Mouse (Mus musculus) forebrain, postnatal 0 days (tissue): Measurements from ENCODE around the gene Bmpr1b. TPM values are rescaled to one million over a fixed set of nuclear protein-coding genes. Genes with fewer than 3 reads are reported as not detected.

Source experiments
- ATAC-seq: fragments of 200-750 bp; cut with Nextera tagmentation; 2 replicates; pipeline ENCODE4 v1.8.0; 2017; ENCODE audit warnings: mild to moderate bottlenecking, moderate library complexity
- DNase-seq: peaks from one replicate; pipeline ENCODE4 v3.0.0-alpha.2; 2015
- H3K27ac ChIP-seq: fragments of 300-500 bp; sonication (generic); 2 replicates; pipeline ENCODE4 v1.5.1; 2014; ENCODE audit warnings: low read depth, mild to moderate bottlenecking, antibody characterized with exemption, low read length, moderate library complexity, mixed read lengths
- H3K27me3 ChIP-seq: fragments of 300-500 bp; sonication (generic); 2 replicates; pipeline ENCODE4 v1.6.1; 2014; ENCODE audit warnings: mild to moderate bottlenecking, low read length, mixed read lengths; ENCODE audit not compliant: insufficient read depth
- H3K36me3 ChIP-seq: fragments of 300-500 bp; sonication (generic); 2 replicates; pipeline ENCODE4 v1.6.1; 2014; ENCODE audit warnings: mild to moderate bottlenecking, moderate library complexity; ENCODE audit not compliant: insufficient read depth
- H3K4me1 ChIP-seq: fragments of 300-500 bp; sonication (generic); 2 replicates; pipeline ENCODE4 v1.6.1; 2014; ENCODE audit warnings: antibody characterized with exemption; ENCODE audit not compliant: insufficient read depth
- H3K4me2 ChIP-seq: fragments of 300-500 bp; sonication (generic); 2 replicates; pipeline ENCODE4 v1.6.1; 2014; ENCODE audit warnings: low read depth, mild to moderate bottlenecking, moderate library complexity
- H3K4me3 ChIP-seq: fragments of 300-500 bp; sonication (generic); 2 replicates; pipeline ENCODE4 v1.5.1; 2014; ENCODE audit warnings: low read depth, low read length, mixed read lengths
- H3K9ac ChIP-seq: fragments of 300-500 bp; sonication (generic); 2 replicates; pipeline ENCODE4 v1.6.1; 2014; ENCODE audit warnings: mild to moderate bottlenecking
- H3K9me3 ChIP-seq: fragments of 300-500 bp; sonication (generic); 2 replicates; pipeline ENCODE4 v1.6.1; 2016; ENCODE audit warnings: low read length
- CTCF ChIP-seq: sonication (generic); IDR thresholded peaks from 2 replicates; pipeline ENCODE4 v1.5.1; 2016; ENCODE audit warnings: antibody characterized with exemption, control low read depth, low read depth
- WGBS: fragments of 180-500 bp; shearing (Covaris S2); extraction: QIAGEN DNeasy Blood & Tissue Kit; methylation state at CpG from one replicate; pipeline ENCODE4 v1.1.7; 2014; 5-methylcytosine and 5-hydroxymethylcytosine counted together
- polyA plus RNA-seq: library from polyadenylated mRNA; unstranded; fragments of >200 nt; fragmentation: Nextera tagmentation; extraction: Ambion mirVana; gene quantifications from 2 replicates; pipeline ENCODE4 v1.2.1, GENCODE M21; 2015
- total RNA-seq: library from RNA; depleted of rRNA; stranded (reverse); fragments of >200 nt; gene quantifications from 2 replicates; pipeline ENCODE4 v1.2.3, GENCODE M21; 2014; rRNA removed

The Bmpr1b gene
- total and polyA plus RNA-seq, 2 experiments from 2014 or later: 3.0 to 7.4 TPM

DNA sequence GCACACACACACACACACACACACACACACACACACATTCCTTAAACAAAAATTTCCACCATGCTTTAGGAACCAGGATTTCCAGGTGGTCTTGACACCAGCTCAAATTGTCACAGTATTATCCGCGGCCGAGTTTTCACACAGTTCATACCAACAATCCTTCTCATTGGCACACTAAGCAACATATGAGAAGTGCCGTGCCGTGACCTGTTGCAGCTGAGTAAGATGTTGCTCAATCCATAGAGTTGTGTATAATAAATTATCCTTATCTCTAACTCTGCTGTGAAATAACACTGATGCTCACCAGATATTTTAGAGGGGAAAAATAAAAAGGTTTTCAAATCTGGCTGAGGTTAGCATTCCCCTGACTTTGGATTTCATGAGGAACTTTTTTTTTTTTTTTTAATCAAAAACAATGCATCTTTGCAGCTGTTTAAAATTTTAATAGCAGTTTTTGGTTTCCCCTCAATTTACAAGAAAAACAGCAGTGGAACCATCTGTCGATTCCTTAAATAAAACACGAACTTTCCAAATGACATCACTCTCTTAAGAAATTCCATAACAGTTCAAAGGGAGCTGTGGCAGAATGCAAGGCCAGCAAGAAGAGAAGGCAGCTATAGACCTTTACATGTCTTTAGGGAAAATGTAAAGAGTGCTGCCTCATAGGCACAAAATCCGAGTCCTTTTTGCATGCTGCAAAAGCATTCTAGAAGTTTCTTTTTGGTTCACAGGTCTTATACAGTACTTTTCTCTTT is 378.0 kb downstream of the Bmpr1b start:
- Histone ChIP-seq H3K9ac (no peak overlapping the region), H3K27me3 (no peaks in the 10 kb centered on the region), H3K36me3 (no peaks in the 10 kb centered on the region), H3K4me3 (no peak overlapping the region), H3K4me1 (no peaks in the 10 kb centered on the region), H3K9me3 (no peaks in the 10 kb centered on the region), H3K27ac (no peak overlapping the region), H3K4me2 (no peak overlapping the region)
- DNase-seq (no peak), ATAC-seq (no peak)
- TF ChIP-seq CTCF: no peak
- WGBS: 78% methylated on average over 8 of the region's 8 CpGs

Other genes starting within 250 kb of the Bmpr1b start
- 15.9 and 20.1 TPM in 2 replicates for gene Pdlim5, start 226.3 kb upstream of the Bmpr1b start, total RNA-seq
- gene Pdlim5, start 226.3 kb upstream of the Bmpr1b start, polyA plus RNA-seq: 7.4 and 12.2 TPM in 2 replicates